Mouse (Mus musculus) hindbrain, embryonic 14.5 days (tissue): ENCODE measurements at regions not wholly inside any gene's neighbourhood (a gene's known extent, or its start where the extent isn't known, plus 50 kb on each side); places are given as distances from the start of the nearest gene placed in this dataset.
A peak's percentile ranks its signal among the peaks of the same experiment; 100 is the strongest.

Experiments
- ATAC-seq: fragments of 200-750 bp; cut with Nextera tagmentation; 2 replicates; pipeline ENCODE4 v1.8.0; 2017; ENCODE audit warnings: moderate number of reproducible peaks, mild to moderate bottlenecking, moderate TSS enrichment, moderate library complexity; ENCODE audit not compliant: low FRiP score
- DNase-seq: peaks from one replicate; pipeline ENCODE4 v3.0.0-alpha.2; 2015; ENCODE audit warnings: low spot score
- H3K27ac ChIP-seq: fragments of 300-500 bp; sonication (generic); 2 replicates; pipeline ENCODE4 v1.5.1; 2014; ENCODE audit warnings: mild to moderate bottlenecking, moderate library complexity
- H3K27me3 ChIP-seq: fragments of 300-500 bp; sonication (generic); 2 replicates; pipeline ENCODE4 v1.6.1; 2014; ENCODE audit warnings: mild to moderate bottlenecking, low read length, mixed read lengths; ENCODE audit not compliant: control insufficient read depth, insufficient read depth
- H3K36me3 ChIP-seq: fragments of 300-500 bp; sonication (generic); replicated peaks from 2 replicates; pipeline ENCODE4 v1.6.1; 2014; ENCODE audit not compliant: control insufficient read depth, insufficient read depth
- H3K4me1 ChIP-seq: fragments of 300-500 bp; sonication (generic); replicated peaks from 2 replicates; pipeline ENCODE4 v1.6.1; 2014; ENCODE audit warnings: antibody characterized with exemption, low read length, mixed read lengths; ENCODE audit not compliant: control insufficient read depth, insufficient read depth
- H3K4me2 ChIP-seq: fragments of 300-500 bp; sonication (generic); replicated peaks from 2 replicates; pipeline ENCODE4 v1.6.1; 2014; ENCODE audit warnings: mild to moderate bottlenecking, moderate library complexity
- H3K4me3 ChIP-seq: fragments of 300-500 bp; sonication (generic); replicated peaks from 2 replicates; pipeline ENCODE4 v1.5.1; 2014; ENCODE audit warnings: mild to moderate bottlenecking, low read length
- H3K9ac ChIP-seq: fragments of 300-500 bp; sonication (generic); 2 replicates; pipeline ENCODE4 v1.6.1; 2014
- H3K9me3 ChIP-seq: fragments of 300-500 bp; sonication (generic); 2 replicates; pipeline ENCODE4 v1.6.1; 2016; ENCODE audit warnings: low read length; ENCODE audit not compliant: control insufficient read depth
- WGBS: fragments of 180-500 bp; shearing (Covaris S2); extraction: QIAGEN DNeasy Blood & Tissue Kit; methylation state at CpG from one replicate; pipeline ENCODE4 v1.1.7; 2014; 5-methylcytosine and 5-hydroxymethylcytosine counted together

GRCm38 (mm10) chr9:51641706-51642105 lies 123.4 kb upstream of the Arhgap20 start:
- Histone ChIP-seq H3K4me3 (no peak overlapping the region), H3K36me3 (no peaks in the 10 kb centered on the region), H3K9ac (no peak overlapping the region), H3K4me1 (peaks cover 10% of the 10 kb centered on the region; the same call in 1 of the 2 replicates), H3K27me3 (no peaks in the 10 kb centered on the region), H3K4me2 (no peak overlapping the region), H3K9me3 (no peaks in the 10 kb centered on the region), H3K27ac (no peak overlapping the region)
- WGBS = 79% methylated on average over 4 of the region's 4 CpGs
- DNase-seq (no peak), ATAC-seq (no peak)

DNA sequence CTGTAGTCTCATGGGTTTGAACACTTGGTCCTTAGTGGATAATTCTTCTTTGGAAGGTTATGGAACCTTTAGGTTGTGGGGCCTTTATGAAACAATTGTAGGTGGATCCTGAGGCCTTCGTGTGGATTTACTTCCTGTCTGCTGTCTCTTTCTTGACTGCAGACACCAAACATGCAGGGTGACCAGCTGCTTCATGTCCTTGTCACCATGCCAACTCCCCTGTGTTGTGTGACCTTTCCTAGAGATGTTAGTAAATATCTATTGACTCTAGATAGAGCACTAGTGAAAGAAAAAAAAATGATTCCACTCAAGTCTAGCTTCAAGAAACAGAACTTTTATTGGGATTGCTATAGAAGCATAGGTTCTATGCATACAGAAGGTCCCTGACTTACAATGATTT lies 119.7 kb upstream of the Arhgap20 start:
- no peaks in the 10 kb centered on the region for H3K4me1 ChIP-seq
- no peak for ATAC-seq
- H3K27me3 ChIP-seq = no peaks in the 10 kb centered on the region
- no peak overlapping the region for H3K4me3 ChIP-seq
- DNase-seq = no peak
- no peak overlapping the region for H3K4me2 ChIP-seq
- H3K9me3 ChIP-seq = no peaks in the 10 kb centered on the region
- no peak overlapping the region for H3K27ac ChIP-seq
- H3K36me3 ChIP-seq = no peaks in the 10 kb centered on the region
- WGBS = 57% methylated on average over 1 of the region's 1 CpGs
- H3K9ac ChIP-seq = no peak overlapping the region

GRCm38 (mm10) chr9:51653376-51654292 lies 111.5 kb upstream of the Arhgap20 start:
- H3K4me1 ChIP-seq = no peaks in the 10 kb centered on the region
- H3K27ac ChIP-seq = peak overlapping the region; percentile 51
- H3K4me2 ChIP-seq = no peak overlapping the region
- 53% methylated on average over 4 of the region's 4 CpGs for WGBS
- H3K36me3 ChIP-seq = no peaks in the 10 kb centered on the region
- no peak overlapping the region for H3K9ac ChIP-seq
- H3K27me3 ChIP-seq = no peaks in the 10 kb centered on the region
- H3K4me3 ChIP-seq = no peak overlapping the region
- ATAC-seq = no peak
- no peak for DNase-seq
- no peaks in the 10 kb centered on the region for H3K9me3 ChIP-seq

GRCm38 (mm10) chr9:51654645-51655044 lies 110.5 kb upstream of the Arhgap20 start:
- DNase-seq (no peak), ATAC-seq (no peak)
- H3K9me3 ChIP-seq = no peaks in the 10 kb centered on the region
- peak overlapping the region; percentile 32; the same call in 1 of the 2 replicates for H3K27ac ChIP-seq
- no peak overlapping the region for H3K4me2 ChIP-seq
- H3K27me3 ChIP-seq = no peaks in the 10 kb centered on the region
- no peak overlapping the region for H3K4me3 ChIP-seq
- no peak overlapping the region for H3K9ac ChIP-seq
- 92% methylated on average over 1 of the region's 1 CpGs for WGBS
- H3K4me1 ChIP-seq = no peaks in the 10 kb centered on the region
- no peaks in the 10 kb centered on the region for H3K36me3 ChIP-seq

DNA sequence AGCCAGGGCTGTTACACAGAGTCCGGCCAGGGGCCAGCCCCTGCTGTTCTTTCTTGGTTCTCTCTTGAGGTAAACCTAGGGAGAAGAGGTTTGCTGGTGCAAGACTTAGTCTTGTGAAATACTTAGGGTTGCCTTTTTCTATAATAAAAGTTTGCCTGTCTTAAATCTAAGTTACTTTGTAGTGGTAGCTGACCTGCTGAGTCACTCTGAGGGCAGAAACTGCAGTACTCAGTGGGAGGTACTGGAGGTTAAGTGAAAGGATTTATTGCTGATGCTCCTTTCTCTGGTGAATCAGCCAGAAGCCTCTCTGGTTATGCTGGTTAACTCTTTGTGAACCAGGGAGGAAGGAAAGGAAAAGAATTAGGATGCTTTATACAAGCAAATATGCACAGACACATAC lies 107.3 kb upstream of the Arhgap20 start:
- 91% methylated on average over 1 of the region's 1 CpGs for WGBS
- Histone ChIP-seq H3K27ac (no peak overlapping the region), H3K4me3 (no peak overlapping the region), H3K9me3 (no peaks in the 10 kb centered on the region), H3K4me1 (no peaks in the 10 kb centered on the region), H3K9ac (no peak overlapping the region), H3K27me3 (no peaks in the 10 kb centered on the region), H3K36me3 (no peaks in the 10 kb centered on the region), H3K4me2 (no peak overlapping the region)
- no peak for ATAC-seq
- DNase-seq = no peak

GRCm38 (mm10) chr9:51660908-51661874 lies 103.9 kb upstream of the Arhgap20 start:
- H3K4me1 ChIP-seq = 0 out of 2 replicates have a peak, but pooled peaks cover 3% of the 10 kb centered on the region
- WGBS = 75% methylated on average over 7 of the region's 7 CpGs
- H3K36me3 ChIP-seq = no peaks in the 10 kb centered on the region
- H3K9me3 ChIP-seq = no peaks in the 10 kb centered on the region
- no peaks in the 10 kb centered on the region for H3K27me3 ChIP-seq
- no peak overlapping the region for H3K27ac ChIP-seq
- no peak overlapping the region for H3K9ac ChIP-seq
- DNase-seq (no peak), ATAC-seq (no peak)
- H3K4me3 ChIP-seq = no peak overlapping the region
- no peak overlapping the region for H3K4me2 ChIP-seq

DNA sequence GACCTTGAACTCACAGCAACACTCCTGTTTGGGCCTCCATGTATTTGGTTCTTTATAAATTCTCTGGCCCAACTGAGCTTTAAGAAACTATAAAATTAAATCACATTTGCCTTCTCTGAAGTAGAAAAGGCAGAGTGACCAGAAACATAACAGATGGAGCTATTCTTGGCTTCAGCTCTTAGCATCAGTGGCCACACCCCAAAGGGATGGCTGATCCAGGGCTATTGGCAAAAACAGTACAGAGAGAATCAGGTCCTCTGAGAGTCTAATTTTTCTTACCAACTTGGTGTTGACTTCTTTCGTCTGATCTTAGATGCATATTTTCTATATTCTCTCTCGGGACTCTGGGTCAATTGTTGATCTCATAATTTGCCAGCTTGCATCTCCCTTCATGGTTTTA lies 103.2 kb upstream of the Arhgap20 start:
- DNase-seq (no peak), ATAC-seq (no peak)
- WGBS = 75% methylated on average over 2 of the region's 2 CpGs
- no peaks in the 10 kb centered on the region for H3K36me3 ChIP-seq
- H3K4me3 ChIP-seq = no peak overlapping the region
- H3K4me2 ChIP-seq = no peak overlapping the region
- no peaks in the 10 kb centered on the region for H3K9me3 ChIP-seq
- H3K27ac ChIP-seq = no peak overlapping the region
- no peaks in the 10 kb centered on the region for H3K27me3 ChIP-seq
- no peak overlapping the region for H3K9ac ChIP-seq
- H3K4me1 ChIP-seq = 0 out of 2 replicates have a peak, but pooled peaks cover 3% of the 10 kb centered on the region

DNA sequence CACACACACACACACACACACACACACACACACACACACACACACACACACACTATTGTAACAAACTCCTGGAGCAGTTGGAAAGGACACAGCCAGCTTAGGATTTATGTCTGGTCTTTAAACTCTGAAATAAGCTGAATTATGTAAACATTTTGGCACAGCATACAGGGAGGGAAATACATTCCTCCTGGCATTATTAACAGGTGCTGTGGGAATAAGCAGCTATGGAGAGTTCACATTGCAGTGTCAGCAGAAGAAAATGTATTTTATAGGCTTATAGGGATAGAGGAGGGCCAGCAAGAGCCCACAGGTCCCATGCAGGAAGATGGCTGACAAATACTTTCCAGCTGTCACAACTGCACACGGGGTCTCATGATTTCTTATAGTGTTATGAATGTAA lies 100.8 kb upstream of the Arhgap20 start:
- DNase-seq = no peak
- H3K4me2 ChIP-seq = no peak overlapping the region
- 0 out of 2 replicates have a peak, but pooled peaks cover 3% of the 10 kb centered on the region for H3K4me1 ChIP-seq
- no peak overlapping the region for H3K4me3 ChIP-seq
- WGBS = 66% methylated on average over 1 of the region's 1 CpGs
- no peaks in the 10 kb centered on the region for H3K36me3 ChIP-seq
- no peak for ATAC-seq
- H3K9ac ChIP-seq = no peak overlapping the region
- no peaks in the 10 kb centered on the region for H3K27me3 ChIP-seq
- no peaks in the 10 kb centered on the region for H3K9me3 ChIP-seq
- H3K27ac ChIP-seq = no peak overlapping the region

DNA sequence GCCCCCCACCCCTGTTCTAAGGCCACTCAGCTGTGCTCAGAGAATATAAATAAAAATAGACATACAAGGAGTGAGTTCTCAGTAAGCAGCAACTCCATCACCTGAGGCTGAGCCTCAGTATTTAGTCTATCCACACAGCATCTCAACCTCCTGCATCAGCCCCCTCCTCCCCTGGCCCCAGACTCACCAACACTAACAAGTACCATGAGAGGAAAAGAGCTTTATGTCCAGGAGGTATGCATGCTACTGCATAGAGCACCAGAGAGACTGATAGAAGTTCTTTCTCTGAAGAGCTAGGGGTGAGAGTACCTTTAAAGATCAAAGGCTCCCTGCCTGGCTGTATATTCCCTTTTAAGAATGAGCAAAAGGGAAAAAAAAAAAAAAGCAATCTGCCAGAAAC lies 100.3 kb upstream of the Arhgap20 start:
- Histone ChIP-seq H3K4me2 (no peak overlapping the region), H3K4me1 (0 out of 2 replicates have a peak, but pooled peaks cover 3% of the 10 kb centered on the region), H3K9me3 (no peaks in the 10 kb centered on the region), H3K36me3 (no peaks in the 10 kb centered on the region), H3K9ac (no peak overlapping the region), H3K27ac (no peak overlapping the region), H3K27me3 (no peaks in the 10 kb centered on the region), H3K4me3 (no peak overlapping the region)
- DNase-seq (no peak), ATAC-seq (no peak)
